Mouse (Mus musculus) spleen, embryonic (tissue): ENCODE data around the gene Slc38a4.

Source experiments
- CTCF ChIA-PET: fragments of 350-600 bp; sonication (Branson Sonifier 250); formaldehyde crosslinking; loops from one replicate; lab custom pipeline; 2022; lab: Charles Lee

Slc38a4 gene

DNA sequence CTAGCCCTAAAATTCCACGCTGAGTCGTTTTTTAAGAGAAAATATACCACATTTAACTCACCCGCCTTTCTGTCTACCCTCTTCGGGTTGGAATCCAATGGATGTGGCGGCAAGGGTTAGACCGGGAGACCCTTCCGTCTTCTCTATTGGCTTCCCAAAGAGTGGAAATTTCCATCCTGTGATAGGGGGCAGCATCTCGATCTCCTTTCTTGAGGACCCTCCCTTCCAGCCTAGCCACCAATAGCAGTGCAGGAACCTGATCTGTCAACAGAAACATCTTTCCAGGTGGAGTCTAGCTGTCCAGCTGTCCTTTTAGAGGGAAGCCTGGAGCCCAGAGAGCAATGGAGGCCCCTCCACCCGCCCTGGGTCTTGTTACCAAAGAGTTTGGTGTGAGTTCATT lies at the start of gene Slc38a4:
Gene Slc38a4 (minus strand): TSS at position 163 of the 400 bp plus-strand sequence.
- CTCF ChIA-PET, result no interaction called here

- CTCF ChIA-PET, result no interaction called here
Observed at GRCm38 (mm10) chr15:97104889-97105391, 49.2 kb upstream of the Slc38a4 start.

- CTCF ChIA-PET, result no interaction called here
Observed at GRCm38 (mm10) chr15:97104048-97104447, 48.3 kb upstream of the Slc38a4 start.

DNA sequence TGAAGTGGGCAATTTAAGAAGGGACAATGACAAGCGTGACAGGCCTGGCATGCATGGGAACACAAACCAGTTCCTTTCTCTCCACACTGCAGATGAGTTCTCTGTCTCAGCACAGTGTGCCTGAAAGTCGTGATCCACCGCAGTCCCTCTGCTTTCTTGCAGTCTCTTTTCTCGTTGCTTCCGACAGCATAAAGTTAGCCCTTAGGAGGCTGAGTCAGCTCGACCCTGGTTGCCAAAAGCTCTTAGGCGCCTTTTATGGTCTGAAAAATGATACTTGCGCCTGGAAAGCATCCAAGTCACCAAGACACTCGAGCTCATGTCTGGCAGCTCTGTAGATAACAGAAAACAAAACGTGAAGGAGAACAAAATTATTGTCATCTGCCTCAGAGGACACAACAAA lies 47.1 kb upstream of the Slc38a4 start:
- CTCF ChIA-PET, result no interaction called here

DNA sequence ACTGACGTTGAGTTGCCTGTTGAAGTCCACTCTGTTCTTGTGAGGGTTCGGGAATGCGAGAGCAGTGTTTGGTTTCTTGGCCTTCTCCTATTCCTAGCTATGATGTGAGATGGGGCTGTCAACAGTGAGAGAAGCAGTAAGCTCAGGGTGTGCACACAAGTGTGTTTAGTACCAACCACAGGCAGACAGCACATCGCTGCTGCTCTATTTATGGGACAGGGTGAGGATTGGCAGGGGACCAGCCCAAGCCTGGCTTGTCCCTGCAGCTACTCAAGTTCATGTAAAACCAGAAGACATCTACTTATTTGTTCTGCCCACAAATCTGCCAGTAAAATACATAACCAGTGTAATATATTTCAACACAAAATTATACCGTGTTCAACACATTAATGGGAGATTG lies 46.4 kb upstream of the Slc38a4 start:
- CTCF ChIA-PET, result no interaction called here

DNA sequence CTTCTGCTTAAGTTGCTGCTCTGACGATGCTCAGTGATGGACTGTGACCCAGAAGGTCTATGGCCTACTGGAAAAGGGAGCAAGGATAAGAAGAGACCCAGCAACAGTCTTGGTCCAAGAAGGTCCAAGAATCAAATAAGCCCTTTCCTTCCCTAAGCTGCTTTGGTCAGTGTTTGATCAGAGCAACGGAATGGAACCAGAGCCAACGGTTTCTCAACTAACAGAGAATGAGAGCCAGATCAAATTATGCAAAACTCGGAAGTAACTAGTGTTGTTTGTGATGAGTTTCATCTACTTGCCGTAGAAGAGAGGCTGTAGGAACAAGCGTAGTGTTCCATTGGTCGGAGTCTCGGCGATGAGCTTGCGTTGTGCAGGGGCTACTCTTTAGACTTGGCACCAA lies 43.3 kb upstream of the Slc38a4 start:
- CTCF ChIA-PET, result no interaction called here

DNA sequence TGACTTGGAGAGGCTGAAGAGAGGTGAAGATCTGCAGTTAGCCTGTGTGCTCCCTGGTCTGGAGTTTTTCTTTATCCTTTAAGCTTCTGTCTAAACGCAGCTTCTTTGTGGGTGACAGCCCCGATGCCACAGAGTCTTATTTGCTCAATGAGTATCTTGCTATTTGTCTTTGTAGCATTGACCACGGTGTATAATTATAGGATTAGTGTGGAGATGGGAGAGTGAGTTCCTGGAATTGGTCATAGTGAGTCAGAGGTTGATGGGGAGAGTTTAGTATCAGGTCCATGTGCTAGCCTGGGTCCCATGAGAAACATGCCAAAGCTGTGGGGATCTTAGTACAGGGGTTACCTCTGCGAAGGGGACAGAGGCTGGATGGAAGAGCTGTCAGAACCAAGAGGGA lies 41.8 kb upstream of the Slc38a4 start:
- CTCF ChIA-PET, result no interaction called here

- CTCF ChIA-PET, result no interaction called here
Observed at GRCm38 (mm10) chr15:97089526-97089925, 33.8 kb upstream of the Slc38a4 start.

GRCm38 (mm10) chr15:97085833-97086232 lies 30.1 kb upstream of the Slc38a4 start:
- CTCF ChIA-PET, result no interaction called here

DNA sequence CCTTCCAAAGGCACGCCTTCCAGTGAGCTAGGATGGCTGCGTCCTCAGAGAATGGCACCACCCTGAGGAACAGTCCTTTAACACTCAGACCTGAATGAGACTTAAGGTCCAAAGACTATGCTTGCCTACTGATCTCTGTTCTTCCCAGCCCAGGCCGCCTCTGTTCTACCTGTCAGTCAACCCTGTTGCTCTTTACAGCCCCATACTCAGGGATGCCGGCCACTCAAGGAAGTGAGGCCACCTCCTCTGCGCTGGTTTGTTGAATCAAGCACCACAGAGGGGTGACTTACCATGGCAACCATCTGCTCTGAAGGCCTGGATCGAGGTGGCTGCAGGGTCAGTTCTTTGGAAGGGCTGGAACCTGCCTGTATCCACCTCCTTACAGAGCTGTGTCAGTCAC lies 21.9 kb upstream of the Slc38a4 start:
- CTCF ChIA-PET, result no interaction called here

- CTCF ChIA-PET, result no interaction called here
Observed at GRCm38 (mm10) chr15:97076092-97076491, 20.3 kb upstream of the Slc38a4 start.

DNA sequence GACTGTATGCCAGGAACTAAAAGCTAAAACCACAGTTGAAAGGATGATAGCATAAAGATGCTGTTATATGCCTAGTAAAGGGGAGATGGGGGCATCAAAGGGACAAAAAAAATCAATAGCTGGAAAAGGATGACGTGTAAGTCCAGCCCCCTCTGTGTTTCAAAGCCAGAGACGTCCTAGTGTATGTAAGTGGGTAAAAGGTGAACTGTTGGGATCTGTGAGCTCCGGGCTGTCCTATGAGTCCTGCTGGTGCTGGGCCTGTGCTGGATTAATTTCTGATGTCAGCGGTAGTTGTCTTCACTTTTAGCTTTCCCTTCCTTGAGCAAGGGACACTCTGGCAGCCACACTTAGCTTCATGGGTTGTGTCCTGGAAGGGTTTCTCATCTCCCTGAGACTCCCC lies 19.5 kb upstream of the Slc38a4 start:
- CTCF ChIA-PET, result no interaction called here

GRCm38 (mm10) chr15:97072859-97073826 lies 17.4 kb upstream of the Slc38a4 start:
- CTCF ChIA-PET, result no interaction called here

- CTCF ChIA-PET, result interaction anchor here (0.6 kb wide), 1 partner anchor 68 kb away, joined by 5 read pairs; no protein-coding TSS in a partner anchor
Observed at GRCm38 (mm10) chr15:97067340-97068136, 11.8 kb upstream of the Slc38a4 start.

GRCm38 (mm10) chr15:97066937-97067336 lies 11.2 kb upstream of the Slc38a4 start:
- CTCF ChIA-PET, result interaction anchor here (0.6 kb wide), 1 partner anchor 67 kb away, joined by 5 read pairs; no protein-coding TSS in a partner anchor

- CTCF ChIA-PET, result no interaction called here
Observed at GRCm38 (mm10) chr15:97063211-97063610, 7.5 kb upstream of the Slc38a4 start.

DNA sequence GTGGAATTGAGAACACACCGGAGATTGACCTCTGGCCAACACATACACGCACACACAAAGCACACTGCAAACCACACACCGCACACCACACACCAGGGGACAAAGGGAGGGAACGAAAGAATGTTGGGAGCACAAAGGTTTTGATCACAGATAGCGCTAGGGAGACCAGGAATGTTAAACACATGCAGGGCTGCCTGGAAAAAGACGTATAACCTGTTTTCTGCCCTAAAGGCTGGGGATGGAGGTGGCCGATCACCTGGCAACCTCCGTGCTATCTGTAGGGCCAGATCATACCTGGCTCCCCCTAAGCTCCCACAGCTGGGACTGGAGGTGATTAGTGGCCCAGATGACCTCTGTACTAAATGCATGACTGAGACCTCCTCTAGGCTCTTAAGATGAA lies 5.2 kb upstream of the Slc38a4 start:
- CTCF ChIA-PET, result no interaction called here

GRCm38 (mm10) chr15:97060571-97060970 lies 4.8 kb upstream of the Slc38a4 start:
- CTCF ChIA-PET, result no interaction called here

DNA sequence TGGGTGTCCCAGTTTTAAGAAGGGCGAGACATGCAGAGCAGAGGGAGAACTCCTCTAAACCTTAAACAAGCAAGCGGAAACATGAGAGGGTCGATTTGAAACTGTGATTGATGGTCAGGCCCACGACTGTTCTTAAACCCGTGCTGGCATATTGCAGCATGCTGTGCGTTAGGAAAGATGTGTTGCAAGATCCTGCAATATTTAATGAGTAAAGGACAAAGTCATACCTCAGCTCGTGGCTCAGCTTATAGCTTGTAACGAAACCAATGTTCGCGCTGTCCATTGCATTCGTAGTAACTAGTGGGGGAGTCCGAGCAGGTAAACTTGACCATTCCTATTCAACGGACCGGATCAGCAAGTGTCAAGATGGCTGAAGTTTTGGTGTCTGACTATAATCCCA lies 4.3 kb upstream of the Slc38a4 start:
- CTCF ChIA-PET, result no interaction called here

DNA sequence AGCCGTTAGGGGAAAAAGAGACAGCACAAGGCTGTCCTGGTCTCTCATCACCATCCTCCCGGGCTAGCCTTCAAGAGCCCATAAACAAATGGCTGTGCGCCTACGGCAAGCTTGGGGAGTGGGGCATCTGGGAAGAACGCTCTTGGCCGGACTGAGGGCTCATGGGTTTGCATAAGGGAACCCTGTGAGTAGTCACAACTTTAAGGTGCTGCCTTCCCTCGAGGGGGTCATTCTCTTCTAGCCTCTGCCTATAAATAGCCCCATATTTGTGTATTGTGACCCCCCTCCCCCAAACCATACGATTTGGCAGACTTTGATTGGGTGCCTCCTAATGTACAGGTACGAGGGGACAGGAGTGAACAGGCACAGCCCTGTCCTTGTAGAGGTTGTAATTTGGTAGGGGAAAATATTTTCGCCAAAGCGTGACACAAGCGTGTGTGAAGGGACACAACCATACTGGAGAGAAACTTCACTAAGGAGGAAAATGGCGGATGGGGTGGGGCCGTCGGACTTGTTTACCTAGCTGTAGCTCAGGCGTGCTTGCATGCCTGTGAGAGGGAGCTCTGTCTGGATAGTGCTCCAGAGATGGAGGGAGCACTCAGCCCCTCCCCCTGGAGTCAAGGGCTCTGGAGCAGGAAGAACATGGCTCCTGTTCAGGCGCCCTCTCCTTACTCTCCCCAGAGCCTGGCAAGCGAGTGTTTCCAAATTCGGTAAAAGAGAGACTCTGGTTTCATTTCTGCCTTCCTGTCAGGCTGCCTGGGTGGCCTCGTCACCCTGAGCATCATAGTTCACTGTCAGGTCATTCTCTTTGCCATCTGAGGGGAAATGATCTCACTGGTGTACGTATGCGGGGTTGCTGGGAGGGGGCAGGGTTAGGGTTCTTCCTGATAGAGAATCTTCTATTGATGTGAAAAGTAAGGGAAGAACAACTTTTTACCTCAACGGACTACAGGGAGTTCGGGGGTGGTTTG lies 3.6 kb upstream of the Slc38a4 start:
- CTCF ChIA-PET, result no interaction called here
